Mouse (Mus musculus): ENCODE results near the gene Rbm38. TPM values are rescaled to one million over a fixed set of nuclear protein-coding genes. Genes with fewer than 3 reads are reported as not detected.

The Rbm38 gene
- polyA plus RNA-seq, 1 experiment from 2014 or later = 28.3 TPM

DNA sequence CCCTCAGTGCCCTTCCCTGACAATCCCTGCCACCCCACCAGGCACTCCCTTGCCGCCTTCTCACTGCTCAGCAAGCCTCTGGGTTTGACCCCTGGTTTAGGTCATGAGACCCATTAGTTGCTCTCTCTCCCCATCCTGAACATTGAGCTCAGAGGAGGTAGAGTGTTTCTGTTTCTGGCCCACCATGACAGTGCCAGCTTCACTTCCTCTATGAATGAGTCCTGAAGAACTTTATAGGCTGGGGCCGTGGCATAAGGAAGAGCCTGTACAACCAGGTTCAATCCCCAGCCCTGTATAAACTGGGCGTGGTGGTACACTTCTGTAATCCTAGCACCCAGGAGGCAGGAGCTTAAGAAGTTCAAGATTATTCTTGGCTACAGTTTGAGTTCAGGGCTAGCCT, 20.5 kb downstream of the Rbm38 start:
- Histone ChIP-seq H3K9ac (no peak overlapping the region), H3K36me3 (no peaks in the 10 kb centered on the region), H3K27me3 (no peaks in the 10 kb centered on the region), H3K4me2 (replicated peaks) (no peak overlapping the region), H3K9me3 (no peaks in the 10 kb centered on the region), H3K4me1 (no peaks in the 10 kb centered on the region), H3K27ac (no peak overlapping the region), H3K4me3 (no peak overlapping the region)
- 78% methylated on average over 3 of the region's 3 CpGs for WGBS
- no peak for ATAC-seq (ENCODE audit: low FRiP score, low read depth)

DNA sequence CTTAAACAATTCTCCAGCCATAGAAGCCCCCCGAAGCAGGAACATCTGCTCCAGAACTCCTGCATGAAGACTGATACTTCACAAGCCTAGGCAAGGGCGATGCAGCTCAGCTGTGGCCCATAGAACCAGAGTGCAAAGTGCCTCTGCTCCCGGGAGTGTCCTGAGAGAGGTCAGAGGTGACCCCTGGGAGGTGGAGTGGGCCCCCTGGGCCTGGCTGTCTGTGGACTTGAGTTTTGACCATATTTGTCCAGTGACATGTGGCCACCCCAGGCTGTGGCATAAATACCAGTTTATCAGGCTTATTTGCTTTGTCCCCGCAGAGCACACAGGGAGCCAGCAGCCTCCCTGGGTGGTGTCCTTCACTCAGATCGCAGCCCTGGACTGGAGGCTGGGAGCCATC, 20.9 kb downstream of the Rbm38 start:
- H3K4me3 ChIP-seq = no peak overlapping the region
- H3K4me1 ChIP-seq = no peaks in the 10 kb centered on the region
- no peaks in the 10 kb centered on the region for H3K27me3 ChIP-seq
- H3K4me2 ChIP-seq (replicated peaks) = no peak overlapping the region
- H3K9me3 ChIP-seq = no peaks in the 10 kb centered on the region
- 63% methylated on average over 5 of the region's 5 CpGs for WGBS
- no peak overlapping the region for H3K9ac ChIP-seq
- no peaks in the 10 kb centered on the region for H3K36me3 ChIP-seq
- ATAC-seq (ENCODE audit: low FRiP score, low read depth) = no peak
- H3K27ac ChIP-seq = no peak overlapping the region

DNA sequence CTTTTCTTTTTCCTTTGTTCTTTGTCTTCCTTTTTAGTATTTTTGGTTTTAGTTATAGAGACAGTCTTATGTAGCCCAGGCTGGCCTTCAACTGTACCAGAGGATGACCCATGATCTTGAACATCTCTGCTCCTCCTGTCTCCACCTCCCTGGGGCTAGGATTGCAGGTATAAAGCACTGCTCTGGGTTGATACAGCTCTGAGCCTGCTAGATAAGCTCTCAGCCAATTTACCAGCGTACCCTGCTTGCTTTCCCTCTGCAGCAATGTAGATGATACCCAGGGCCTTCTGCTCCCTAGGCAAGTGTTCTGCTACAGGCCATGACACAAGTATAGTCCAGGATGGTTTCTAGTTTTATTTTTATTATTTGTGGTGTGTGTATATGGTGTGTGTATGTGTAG, 21.6 kb downstream of the Rbm38 start:
- H3K36me3 ChIP-seq = no peaks in the 10 kb centered on the region

DNA sequence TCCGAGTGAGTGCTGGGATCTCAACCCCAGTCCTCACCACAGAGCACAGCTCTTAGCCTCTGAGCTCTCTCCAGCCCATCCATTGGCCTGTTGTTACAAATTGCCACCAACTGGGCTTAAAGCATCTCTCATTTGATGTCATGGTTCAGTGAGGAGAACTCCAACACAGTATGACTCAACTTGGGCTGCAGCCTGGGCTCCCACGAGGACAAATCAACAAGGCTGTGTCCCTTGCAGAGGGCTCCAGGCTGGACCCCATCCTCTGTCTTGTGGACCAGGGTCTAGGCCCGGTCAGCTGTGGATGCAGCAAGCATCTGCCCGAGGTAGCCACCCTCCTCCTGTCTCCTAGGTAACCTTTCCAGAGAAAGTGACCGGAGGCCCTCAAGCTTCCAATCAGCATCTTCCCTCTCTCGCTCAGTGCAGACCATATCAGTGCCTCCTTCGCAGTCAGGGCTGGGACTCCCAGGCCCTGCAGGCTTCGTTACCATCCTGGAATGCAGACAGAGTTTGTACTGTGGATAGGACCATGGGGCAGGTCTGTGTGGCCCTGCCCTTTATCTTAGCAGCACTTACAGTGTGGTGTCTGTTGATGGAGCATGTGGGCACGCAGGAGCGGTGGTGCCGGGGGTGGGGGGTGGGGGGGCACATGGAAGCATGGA, 22.3 kb downstream of the Rbm38 start:
- Histone ChIP-seq H3K9me3 (no peaks in the 10 kb centered on the region), H3K27me3 (no peaks in the 10 kb centered on the region), H3K27ac (no peak overlapping the region), H3K4me1 (no peaks in the 10 kb centered on the region), H3K36me3 (no peaks in the 10 kb centered on the region), H3K9ac (no peak overlapping the region), H3K4me2 (replicated peaks) (no peak overlapping the region), H3K4me3 (no peak overlapping the region)
- 75% methylated on average over 11 of the region's 11 CpGs for WGBS
- no peak for ATAC-seq (ENCODE audit: low FRiP score, low read depth)

More for the DNA sequence above, 21.6 kb downstream of the Rbm38 start:
- Histone ChIP-seq H3K4me2 (replicated peaks) (no peak overlapping the region), H3K4me3 (no peak overlapping the region), H3K9ac (no peak overlapping the region), H3K9me3 (no peaks in the 10 kb centered on the region), H3K27ac (no peak overlapping the region), H3K4me1 (no peaks in the 10 kb centered on the region), H3K27me3 (no peaks in the 10 kb centered on the region)
- ATAC-seq (ENCODE audit: low FRiP score, low read depth) = no peak
- WGBS = 89% methylated on average over 1 of the region's 1 CpGs

DNA sequence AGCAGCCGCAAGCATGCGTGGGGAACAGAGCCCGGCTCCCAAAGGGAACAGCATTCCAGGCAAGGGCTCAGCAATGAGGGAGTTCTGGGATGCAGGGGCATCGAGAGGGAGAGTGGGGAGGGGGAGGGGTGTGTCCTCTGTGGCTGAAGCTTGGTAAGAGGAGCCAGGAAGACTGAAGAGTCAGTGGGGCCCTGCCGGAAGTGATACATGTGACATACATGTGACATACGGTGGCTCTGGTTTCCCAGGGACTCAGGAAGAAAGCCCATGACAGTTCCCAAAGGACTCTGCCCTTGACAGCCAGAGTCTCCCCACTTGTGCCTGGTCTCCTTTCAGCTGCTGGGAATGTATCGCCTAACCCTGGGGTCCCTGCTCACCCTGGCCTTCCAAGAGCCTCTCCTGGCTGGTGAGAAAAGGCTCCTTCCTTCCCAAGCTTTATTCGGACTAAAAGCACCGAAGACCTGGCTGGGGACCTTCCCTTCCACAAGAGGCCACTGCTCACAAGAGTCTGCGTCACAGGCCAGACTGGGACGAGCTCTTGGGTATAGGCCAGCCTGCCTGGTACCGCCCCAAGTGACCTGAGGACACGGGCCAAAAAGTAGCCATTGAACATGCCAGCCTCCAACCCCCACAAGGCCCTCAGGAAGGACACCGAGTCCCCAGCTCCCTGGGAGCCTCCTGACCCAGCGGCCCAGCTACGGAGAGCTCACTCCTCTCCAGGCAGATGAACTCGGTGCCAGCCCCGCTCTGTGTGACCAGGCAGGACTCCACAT, 24.1 kb downstream of the Rbm38 start:
- H3K27me3 ChIP-seq = no peaks in the 10 kb centered on the region
- H3K27ac ChIP-seq = no peak overlapping the region
- ATAC-seq (ENCODE audit: low FRiP score, low read depth) = no peak
- H3K4me2 ChIP-seq (replicated peaks) = no peak overlapping the region
- H3K4me1 ChIP-seq = no peaks in the 10 kb centered on the region
- H3K9me3 ChIP-seq = no peaks in the 10 kb centered on the region
- no peak overlapping the region for H3K9ac ChIP-seq
- H3K4me3 ChIP-seq = no peak overlapping the region
- WGBS = 79% methylated on average over 18 of the region's 18 CpGs
- H3K36me3 ChIP-seq = no peaks in the 10 kb centered on the region

DNA sequence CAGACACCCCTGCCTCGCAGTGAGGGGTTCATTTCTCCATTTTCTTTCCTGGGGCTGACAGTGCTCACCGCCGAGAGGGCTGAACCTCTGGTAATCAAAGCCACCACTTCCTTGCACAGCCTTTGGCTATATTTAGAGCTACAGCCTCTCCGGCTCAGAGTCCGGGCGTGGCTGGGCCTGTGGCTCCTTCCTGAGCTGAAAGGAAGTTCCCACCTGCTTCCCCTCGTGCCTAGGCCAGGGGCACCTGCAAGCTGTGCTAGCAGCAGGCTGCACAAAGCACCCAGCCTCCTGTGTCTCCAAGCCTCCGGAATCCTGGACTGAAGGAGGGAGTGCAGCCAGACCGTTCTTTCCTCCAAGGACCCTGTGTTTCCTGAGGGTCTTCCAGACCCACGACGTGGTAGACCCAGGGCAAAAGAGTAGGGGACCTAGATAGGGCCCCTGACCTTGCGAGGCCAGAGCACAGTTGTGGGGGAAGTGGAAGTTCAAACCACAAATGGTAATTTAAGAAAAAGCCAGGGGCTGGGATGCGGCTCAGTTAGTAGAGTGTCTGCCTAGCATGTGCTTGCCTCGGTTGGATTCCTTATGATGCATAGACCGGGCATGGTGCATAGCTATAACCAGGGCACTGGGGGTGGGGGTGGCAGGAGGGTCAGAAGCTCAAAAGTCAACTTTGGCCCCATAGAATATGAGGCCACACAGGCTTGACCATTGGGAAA, 26.4 kb downstream of the Rbm38 start:
- no peak overlapping the region for H3K27ac ChIP-seq
- H3K9ac ChIP-seq = no peak overlapping the region
- H3K4me1 ChIP-seq = peaks cover 6% of the 10 kb centered on the region; the same call in 1 of the 2 replicates
- no peak for ATAC-seq (ENCODE audit: low FRiP score, low read depth)
- H3K27me3 ChIP-seq = no peaks in the 10 kb centered on the region
- 65% methylated on average over 15 of the region's 15 CpGs for WGBS
- H3K36me3 ChIP-seq = no peaks in the 10 kb centered on the region
- H3K9me3 ChIP-seq = no peaks in the 10 kb centered on the region
- H3K4me2 ChIP-seq (replicated peaks) = no peak overlapping the region
- no peak overlapping the region for H3K4me3 ChIP-seq

DNA sequence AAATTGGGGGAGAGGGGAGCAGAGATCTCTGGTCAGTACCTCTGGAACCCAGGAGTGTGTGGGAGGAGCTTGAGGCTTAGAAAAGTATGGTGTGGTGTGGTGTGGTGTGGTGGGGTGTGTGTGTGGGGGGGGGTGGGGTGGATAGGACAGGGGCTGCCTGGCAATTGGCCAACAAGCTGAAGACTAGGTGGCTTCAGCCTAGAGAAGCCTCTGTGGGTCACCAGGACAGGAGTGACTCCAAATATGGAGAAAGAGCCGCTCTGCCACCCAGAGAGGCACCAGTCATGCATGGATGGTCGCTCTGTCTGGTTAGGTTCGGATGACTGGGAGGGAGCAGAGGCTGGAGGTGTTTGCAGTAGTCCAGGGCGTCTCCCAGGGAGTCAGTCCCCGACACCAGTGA, 27.2 kb downstream of the Rbm38 start:
- no peak for ATAC-seq (ENCODE audit: low FRiP score, low read depth)
- Histone ChIP-seq H3K36me3 (no peaks in the 10 kb centered on the region), H3K27ac (no peak overlapping the region), H3K27me3 (no peaks in the 10 kb centered on the region), H3K9ac (no peak overlapping the region), H3K9me3 (no peaks in the 10 kb centered on the region), H3K4me3 (no peak overlapping the region), H3K4me1 (peaks cover 6% of the 10 kb centered on the region; the same call in 1 of the 2 replicates), H3K4me2 (replicated peaks) (no peak overlapping the region)
- 72% methylated on average over 5 of the region's 5 CpGs for WGBS

DNA sequence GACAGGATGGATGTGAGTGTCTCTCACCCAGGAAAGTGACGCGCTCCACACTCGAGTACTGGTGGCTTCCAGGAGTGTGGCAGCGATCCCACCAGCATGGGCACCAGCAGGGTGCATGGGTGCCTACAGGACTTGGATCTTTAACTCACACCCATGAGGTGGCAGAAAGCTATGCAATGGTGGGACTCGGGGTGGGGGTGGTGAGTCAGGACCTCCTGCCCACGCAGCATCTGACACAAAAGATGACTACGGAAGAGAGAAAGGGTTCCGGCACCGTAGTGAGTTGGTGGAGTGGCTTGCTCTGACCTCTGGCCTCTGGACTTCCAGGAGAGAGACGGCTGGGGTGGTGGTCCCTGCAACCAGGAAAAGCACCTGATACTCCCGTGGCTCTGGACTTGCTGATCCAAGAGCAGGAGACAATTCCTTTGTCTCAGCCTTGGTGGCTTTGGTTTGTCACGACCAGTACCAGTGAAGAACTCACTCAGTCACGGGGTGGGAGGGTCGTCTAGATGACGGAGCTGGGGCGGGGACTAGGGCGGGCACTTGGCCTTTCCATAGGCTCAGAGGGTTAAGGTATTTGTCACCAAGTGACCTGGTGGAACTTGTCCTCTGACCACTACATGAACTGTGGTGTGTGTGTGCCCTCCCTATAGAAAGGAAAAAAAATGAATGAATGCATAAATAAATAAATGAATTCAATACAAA, 27.9 kb downstream of the Rbm38 start:
- H3K27ac ChIP-seq = no peak overlapping the region
- WGBS = 64% methylated on average over 17 of the region's 17 CpGs
- H3K4me3 ChIP-seq = no peak overlapping the region
- H3K9ac ChIP-seq = no peak overlapping the region
- no peaks in the 10 kb centered on the region for H3K36me3 ChIP-seq
- H3K4me1 ChIP-seq = peaks cover 6% of the 10 kb centered on the region; the same call in 1 of the 2 replicates
- no peak for ATAC-seq (ENCODE audit: low FRiP score, low read depth)
- no peak overlapping the region for H3K4me2 ChIP-seq (replicated peaks)
- no peaks in the 10 kb centered on the region for H3K27me3 ChIP-seq
- H3K9me3 ChIP-seq = no peaks in the 10 kb centered on the region

DNA sequence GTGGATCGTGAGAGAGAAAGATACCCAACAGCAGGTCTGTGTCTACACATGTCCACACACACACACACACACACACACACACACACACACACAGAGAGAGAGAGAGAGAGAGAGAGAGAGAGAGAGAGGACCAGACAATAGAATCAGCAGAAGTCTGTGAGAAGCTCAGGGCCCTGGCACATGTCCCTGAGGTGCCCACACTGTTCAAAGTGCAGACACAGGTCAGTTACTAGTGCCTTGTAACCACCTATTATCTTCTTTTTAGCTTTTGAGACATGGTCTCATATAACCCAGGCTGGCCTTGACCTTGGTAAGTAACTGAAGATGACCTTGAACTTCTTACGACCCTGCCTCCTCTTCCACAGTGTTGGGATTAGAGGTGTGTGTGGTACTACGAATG, 28.9 kb downstream of the Rbm38 start:
- Histone ChIP-seq H3K4me3 (no peak overlapping the region), H3K4me1 (peaks cover 6% of the 10 kb centered on the region; the same call in 1 of the 2 replicates), H3K27me3 (no peaks in the 10 kb centered on the region), H3K9me3 (no peaks in the 10 kb centered on the region), H3K36me3 (no peaks in the 10 kb centered on the region), H3K27ac (no peak overlapping the region), H3K4me2 (replicated peaks) (no peak overlapping the region), H3K9ac (no peak overlapping the region)
- no peak for ATAC-seq (ENCODE audit: low FRiP score, low read depth)
- 75% methylated on average over 3 of the region's 3 CpGs for WGBS

DNA sequence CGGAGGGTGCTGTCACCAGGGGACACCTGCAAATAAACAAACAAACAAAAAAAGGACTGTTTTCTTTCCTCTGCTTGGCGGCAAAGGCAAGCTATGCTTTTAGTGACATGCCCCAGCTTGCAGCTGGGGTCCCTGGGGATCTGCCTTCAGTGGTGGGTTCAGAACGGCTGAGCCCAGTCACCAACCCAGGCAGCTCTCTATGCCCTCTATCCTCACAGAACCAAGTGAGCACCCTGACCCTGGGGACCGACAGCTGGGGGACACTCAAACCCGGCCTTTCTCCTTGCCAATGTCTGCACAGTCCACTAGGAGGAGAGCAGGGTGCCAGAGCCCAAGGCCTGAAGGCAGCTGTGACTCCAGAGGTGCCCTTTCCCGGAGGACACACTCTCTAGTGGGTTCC, 29.5 kb downstream of the Rbm38 start:
- 42% methylated on average over 6 of the region's 6 CpGs for WGBS
- no peaks in the 10 kb centered on the region for H3K36me3 ChIP-seq

DNA sequence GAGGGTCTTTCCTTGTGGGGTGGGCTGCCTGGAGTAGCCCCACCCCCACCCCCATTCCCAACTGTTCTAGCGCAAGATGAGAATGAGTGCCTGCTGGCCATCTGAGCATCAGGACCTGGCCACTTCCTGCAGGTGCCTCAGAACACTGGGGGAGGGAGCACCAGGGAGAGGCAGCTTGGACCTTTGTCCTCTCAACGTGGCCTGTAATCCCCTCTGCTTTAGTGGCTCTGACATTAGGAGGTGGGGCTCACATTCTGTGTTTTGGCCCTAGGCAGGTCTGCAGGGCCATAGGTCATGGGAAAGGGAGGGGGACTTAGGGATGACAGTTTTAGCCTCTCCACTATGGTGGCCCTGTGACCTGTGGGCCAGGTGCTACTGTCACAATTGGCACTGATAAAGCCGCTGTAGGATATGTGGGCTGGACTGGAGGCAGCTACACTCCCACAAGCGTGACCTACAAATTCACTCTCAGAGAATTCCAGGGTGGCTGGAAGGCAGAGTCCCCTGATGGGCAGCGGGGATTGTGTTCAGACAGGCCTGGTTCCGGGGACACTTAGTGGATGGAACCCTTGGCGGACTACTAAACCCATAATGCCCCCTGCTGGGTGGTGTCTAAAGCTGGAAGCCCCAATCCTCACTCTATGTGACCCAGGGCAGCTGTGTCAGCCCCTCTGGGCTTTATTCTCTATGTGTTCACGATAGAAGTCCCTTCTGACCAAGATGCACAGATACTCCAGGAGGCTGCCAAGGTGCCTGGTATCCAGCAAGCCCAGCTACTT, 30.5 kb downstream of the Rbm38 start:
- no peak for ATAC-seq (ENCODE audit: low FRiP score, low read depth)
- H3K9ac ChIP-seq = no peak overlapping the region
- peaks cover 6% of the 10 kb centered on the region; the same call in 1 of the 2 replicates for H3K4me1 ChIP-seq
- no peak overlapping the region for H3K27ac ChIP-seq
- 45% methylated on average over 8 of the region's 8 CpGs for WGBS
- no peaks in the 10 kb centered on the region for H3K27me3 ChIP-seq
- no peak overlapping the region for H3K4me2 ChIP-seq (replicated peaks)
- H3K4me3 ChIP-seq = no peak overlapping the region
- H3K9me3 ChIP-seq = no peaks in the 10 kb centered on the region
- H3K36me3 ChIP-seq = no peaks in the 10 kb centered on the region

More for the DNA sequence above, 29.5 kb downstream of the Rbm38 start:
- H3K9ac ChIP-seq = no peak overlapping the region
- no peak overlapping the region for H3K4me2 ChIP-seq (replicated peaks)
- H3K27me3 ChIP-seq = no peaks in the 10 kb centered on the region
- H3K4me1 ChIP-seq = peaks cover 6% of the 10 kb centered on the region; the same call in 1 of the 2 replicates
- H3K27ac ChIP-seq = no peak overlapping the region
- H3K9me3 ChIP-seq = no peaks in the 10 kb centered on the region
- no peak for ATAC-seq (ENCODE audit: low FRiP score, low read depth)
- no peak overlapping the region for H3K4me3 ChIP-seq
